Mouse (Mus musculus): ENCODE measurements around the gene Scgb1c1. TPM values are rescaled to one million over a fixed set of nuclear protein-coding genes. Genes with fewer than 3 reads are reported as not detected.

The Scgb1c1 gene
- polyA plus RNA-seq, 1 experiment from 2014 or later: not detected

GRCm38 (mm10) chr7:140894611-140895010 lies 49.3 kb downstream of the Scgb1c1 start:
- 92% methylated on average over 3 of the region's 3 CpGs for WGBS
- ATAC-seq (ENCODE audit: insufficient number of reproducible peaks, insufficient read depth, low FRiP score, low TSS enrichment): no peak
- Histone ChIP-seq H3K9me3 (no peaks in the 10 kb centered on the region), H3K4me3 (no peak overlapping the region), H3K27me3 (no peaks in the 10 kb centered on the region), H3K9ac (no peak overlapping the region), H3K4me1 (no peaks in the 10 kb centered on the region), H3K27ac (no peak overlapping the region), H3K36me3 (peaks cover 81% of the 10 kb centered on the region), H3K4me2 (replicated peaks) (no peak overlapping the region)

Other genes starting within 250 kb of the Scgb1c1 start
- gene Olfr46, start 244.3 kb upstream of the Scgb1c1 start, polyA plus RNA-seq (2016; fragmentation: Nextera tagmentation; extraction: Ambion mirVana): not detected in 2 replicates
- not detected in 2 replicates for gene Olfr61, start 216.6 kb upstream of the Scgb1c1 start, polyA plus RNA-seq (2016; fragmentation: Nextera tagmentation; extraction: Ambion mirVana)
- not detected in 2 replicates for gene Olfr53, start 199.1 kb upstream of the Scgb1c1 start, polyA plus RNA-seq (2016; fragmentation: Nextera tagmentation; extraction: Ambion mirVana)
- gene Olfr539, start 185.6 kb upstream of the Scgb1c1 start, polyA plus RNA-seq (2016; fragmentation: Nextera tagmentation; extraction: Ambion mirVana): 0.01 and 0.03 TPM in 2 replicates
- gene Olfr45, start 163.6 kb upstream of the Scgb1c1 start, polyA plus RNA-seq (2016; fragmentation: Nextera tagmentation; extraction: Ambion mirVana): not detected in 2 replicates
- gene Olfr541, start 148.3 kb upstream of the Scgb1c1 start, polyA plus RNA-seq (2016; fragmentation: Nextera tagmentation; extraction: Ambion mirVana): not detected in 2 replicates
- gene Cyp2e1, start 81.8 kb upstream of the Scgb1c1 start, polyA plus RNA-seq (2016; fragmentation: Nextera tagmentation; extraction: Ambion mirVana): not detected in 2 replicates
- gene Syce1, start 57.7 kb upstream of the Scgb1c1 start, polyA plus RNA-seq (2016; fragmentation: Nextera tagmentation; extraction: Ambion mirVana): 0.14 and 0.33 TPM in 2 replicates
- 3.7 and 4.2 TPM in 2 replicates for gene Zfp941, start 23.4 kb upstream of the Scgb1c1 start, polyA plus RNA-seq (2016; fragmentation: Nextera tagmentation; extraction: Ambion mirVana)
- gene Urah, start 10.5 kb upstream of the Scgb1c1 start, polyA plus RNA-seq (2016; fragmentation: Nextera tagmentation; extraction: Ambion mirVana): 2.1 and 2.6 TPM in 2 replicates
- not detected in 2 replicates for gene Odf3, start 2.3 kb downstream of the Scgb1c1 start, polyA plus RNA-seq (2016; fragmentation: Nextera tagmentation; extraction: Ambion mirVana)
- not detected in 2 replicates for gene Gm45785, start 10.8 kb downstream of the Scgb1c1 start, polyA plus RNA-seq (2016; fragmentation: Nextera tagmentation; extraction: Ambion mirVana)
- gene Ric8a, start 11.4 kb downstream of the Scgb1c1 start, polyA plus RNA-seq (2016; fragmentation: Nextera tagmentation; extraction: Ambion mirVana): 69.2 and 76.6 TPM in 2 replicates
- 36.0 and 44.3 TPM in 2 replicates for gene Bet1l, start 12.0 kb downstream of the Scgb1c1 start, polyA plus RNA-seq (2016; fragmentation: Nextera tagmentation; extraction: Ambion mirVana)
- 274 and 291 TPM in 2 replicates for gene Psmd13, start 36.4 kb downstream of the Scgb1c1 start, polyA plus RNA-seq (2016; fragmentation: Nextera tagmentation; extraction: Ambion mirVana)
- gene Sirt3, start 36.8 kb downstream of the Scgb1c1 start, polyA plus RNA-seq (2016; fragmentation: Nextera tagmentation; extraction: Ambion mirVana): 25.3 and 26.1 TPM in 2 replicates
- 2.4 TPM in 2 replicates for gene Cox8b, start 54.9 kb downstream of the Scgb1c1 start, polyA plus RNA-seq (2016; fragmentation: Nextera tagmentation; extraction: Ambion mirVana)
- gene Nlrp6, start 75.4 kb downstream of the Scgb1c1 start, polyA plus RNA-seq (2016; fragmentation: Nextera tagmentation; extraction: Ambion mirVana): 0.13 and 0.23 TPM in 2 replicates
- gene Pgghg, start 95.8 kb downstream of the Scgb1c1 start, polyA plus RNA-seq (2016; fragmentation: Nextera tagmentation; extraction: Ambion mirVana): 23.0 and 24.4 TPM in 2 replicates
- gene Ifitm5, start 104.7 kb downstream of the Scgb1c1 start, polyA plus RNA-seq (2016; fragmentation: Nextera tagmentation; extraction: Ambion mirVana): 4.2 and 4.5 TPM in 2 replicates
- 0.65 TPM in 1 of 2 replicates, not detected in the other for gene Gm45717, start 110.4 kb downstream of the Scgb1c1 start, polyA plus RNA-seq (2016; fragmentation: Nextera tagmentation; extraction: Ambion mirVana)
- gene Ifitm2, start 110.4 kb downstream of the Scgb1c1 start, polyA plus RNA-seq (2016; fragmentation: Nextera tagmentation; extraction: Ambion mirVana): 864 and 899 TPM in 2 replicates
- gene Ifitm1, start 121.7 kb downstream of the Scgb1c1 start, polyA plus RNA-seq (2016; fragmentation: Nextera tagmentation; extraction: Ambion mirVana): 35.5 and 37.6 TPM in 2 replicates
- 48.0 and 52.4 TPM in 2 replicates for gene Ifitm3, start 165.2 kb downstream of the Scgb1c1 start, polyA plus RNA-seq (2016; fragmentation: Nextera tagmentation; extraction: Ambion mirVana)
- gene Ifitm6, start 172.4 kb downstream of the Scgb1c1 start, polyA plus RNA-seq (2016; fragmentation: Nextera tagmentation; extraction: Ambion mirVana): 0.43 TPM in 1 of 2 replicates, not detected in the other
- not detected in 2 replicates for gene Gm17387, start 183.6 kb downstream of the Scgb1c1 start, polyA plus RNA-seq (2016; fragmentation: Nextera tagmentation; extraction: Ambion mirVana)
- 35.2 and 39.2 TPM in 2 replicates for gene B4galnt4, start 215.6 kb downstream of the Scgb1c1 start, polyA plus RNA-seq (2016; fragmentation: Nextera tagmentation; extraction: Ambion mirVana)
- gene Pkp3, start 232.7 kb downstream of the Scgb1c1 start, polyA plus RNA-seq (2016; fragmentation: Nextera tagmentation; extraction: Ambion mirVana): 13.3 and 16.2 TPM in 2 replicates

Data from embryonic facial prominence, embryonic 12.5 days (tissue).